Mouse (Mus musculus) urinary bladder, postnatal 10 days (tissue): ENCODE measurements around the gene Tbc1d12.

Source experiments
- DNase-seq: peaks from one replicate; pipeline ENCODE4 v3.0.0; 2022; ENCODE audit warnings: low spot score

The Tbc1d12 gene

DNA sequence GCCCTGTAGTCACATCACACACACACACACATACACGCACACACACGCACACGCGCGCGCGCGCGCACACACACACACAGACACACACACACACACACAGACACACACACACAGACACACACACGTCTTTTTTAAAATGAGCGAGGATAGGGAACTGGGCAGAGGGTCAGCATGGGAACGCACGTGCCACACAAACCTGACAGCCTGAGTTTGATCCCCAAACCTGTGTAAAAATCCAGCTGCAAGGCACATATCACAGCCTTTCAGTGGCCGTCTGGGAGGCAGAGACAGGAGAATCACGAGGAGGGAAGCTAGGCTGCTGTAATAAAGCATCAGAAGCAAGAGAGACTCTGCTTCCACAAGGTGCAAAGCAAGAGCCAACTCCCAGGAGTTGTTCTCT is 78.5 kb downstream of the Tbc1d12 start:
- DNase-seq: no peak

DNA sequence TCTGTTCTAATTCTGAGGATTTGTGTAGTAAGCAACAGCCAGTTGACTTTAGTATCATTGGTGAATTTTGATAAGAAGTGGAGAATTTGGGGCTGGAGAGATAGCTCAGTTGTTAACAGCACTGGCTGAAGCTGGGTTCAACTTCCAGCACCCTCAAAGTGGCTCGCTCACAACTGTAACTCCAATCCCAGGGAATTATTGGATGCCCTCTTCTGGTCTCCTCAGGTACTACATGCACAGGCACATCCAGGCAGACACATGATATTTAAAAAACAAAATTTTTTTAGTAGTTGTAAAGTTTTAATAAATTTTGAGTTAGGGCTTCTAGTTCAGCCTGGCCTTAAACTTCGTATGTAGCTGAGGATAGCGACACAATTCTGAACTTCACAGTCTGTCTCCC is 79.3 kb downstream of the Tbc1d12 start:
- DNase-seq: no peak

DNA sequence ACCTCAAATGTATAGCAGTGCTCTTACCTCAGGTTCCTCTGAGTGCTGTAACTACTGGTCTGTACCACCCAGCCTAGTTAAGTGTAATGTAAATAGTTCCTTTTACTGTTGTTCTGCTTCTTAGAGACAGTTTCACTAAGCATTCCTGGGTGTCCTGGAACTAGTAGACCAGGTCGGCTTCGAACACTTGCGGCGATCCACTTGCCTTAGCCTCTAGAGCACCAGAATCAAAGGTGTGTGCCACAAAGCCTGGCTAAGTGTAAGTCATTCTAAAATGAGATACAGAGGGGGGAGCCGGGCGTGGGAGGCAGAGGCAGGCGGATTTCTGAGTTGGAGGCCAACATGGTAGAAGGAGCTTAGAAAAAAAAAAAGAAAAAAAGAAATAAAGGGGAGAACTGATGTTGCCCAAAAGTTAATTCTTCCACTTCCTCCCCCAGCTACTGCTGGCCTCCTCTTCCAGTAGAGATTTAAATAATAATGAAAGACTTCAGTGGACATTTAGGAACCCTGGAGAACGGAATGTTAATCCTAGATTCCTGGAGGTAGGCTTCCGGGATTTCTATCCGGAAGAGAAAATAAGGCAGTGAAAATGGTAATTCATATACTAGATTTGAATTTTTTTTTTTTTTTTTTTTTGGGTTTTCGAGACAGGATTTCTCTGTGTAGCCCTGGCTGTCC is 92.2 kb downstream of the Tbc1d12 start:
- no peak for DNase-seq

DNA sequence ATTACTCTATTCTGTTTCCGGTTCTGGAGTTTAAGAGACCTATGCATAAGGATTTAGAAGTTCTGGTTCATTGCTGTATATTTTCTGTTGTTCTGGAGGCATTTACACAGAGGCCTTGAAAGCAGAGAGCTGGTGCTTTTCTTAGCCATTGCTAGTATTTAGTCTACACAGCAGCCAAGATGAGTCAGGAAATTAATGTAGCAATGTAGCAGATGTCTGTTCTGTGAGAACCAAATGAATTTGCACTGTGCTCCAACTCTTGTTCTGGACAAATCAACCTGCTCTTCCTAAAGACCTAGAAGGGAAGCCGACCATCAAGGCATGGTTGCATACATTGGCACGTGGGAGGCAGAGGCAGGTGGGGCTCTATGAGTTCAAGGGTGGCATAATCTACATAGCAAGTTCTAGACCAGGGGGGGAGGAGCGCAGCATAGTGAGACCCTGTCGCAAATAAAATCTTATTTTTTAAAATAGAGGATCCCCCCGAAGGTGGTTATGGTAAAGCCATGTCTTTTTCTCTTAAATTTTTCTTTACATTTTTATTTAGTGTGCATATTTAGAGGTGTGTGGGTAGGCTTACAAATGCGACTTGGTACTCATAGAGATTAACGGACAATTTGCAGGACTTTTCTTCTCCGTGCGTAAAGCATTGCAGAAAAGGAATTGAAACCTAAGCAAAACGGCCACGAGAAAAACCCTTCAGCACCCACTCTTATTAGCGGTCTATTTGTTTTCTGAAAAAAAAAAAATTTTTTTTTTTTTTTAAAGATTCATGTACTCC is 93.3 kb downstream of the Tbc1d12 start:
- no peak for DNase-seq

DNA sequence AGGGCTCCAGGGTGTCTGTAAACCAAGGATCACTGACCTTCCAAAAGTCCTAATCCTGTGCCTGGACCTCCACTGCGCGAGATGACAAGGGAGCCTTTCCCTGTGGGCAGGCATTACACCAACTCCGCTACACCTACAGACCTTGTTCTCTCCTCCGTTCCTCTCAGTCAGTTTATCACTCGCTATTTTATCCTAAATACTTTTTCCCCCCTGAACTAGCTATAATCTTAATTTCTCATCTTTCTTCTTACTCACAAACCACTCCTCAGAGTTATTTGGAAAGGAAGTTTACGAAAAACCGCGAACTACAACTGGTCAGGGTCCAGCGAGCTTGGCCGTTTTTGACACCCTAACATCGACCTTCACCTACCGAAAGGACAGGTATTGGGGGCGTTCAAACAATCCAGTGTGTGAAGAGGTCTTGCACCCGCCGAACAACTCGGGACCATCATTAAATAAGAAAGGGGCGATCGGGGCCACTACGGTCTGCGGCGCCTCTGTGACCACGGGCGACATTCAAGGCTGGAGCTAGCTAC is 93.9 kb downstream of the Tbc1d12 start:
- no peak for DNase-seq

DNA sequence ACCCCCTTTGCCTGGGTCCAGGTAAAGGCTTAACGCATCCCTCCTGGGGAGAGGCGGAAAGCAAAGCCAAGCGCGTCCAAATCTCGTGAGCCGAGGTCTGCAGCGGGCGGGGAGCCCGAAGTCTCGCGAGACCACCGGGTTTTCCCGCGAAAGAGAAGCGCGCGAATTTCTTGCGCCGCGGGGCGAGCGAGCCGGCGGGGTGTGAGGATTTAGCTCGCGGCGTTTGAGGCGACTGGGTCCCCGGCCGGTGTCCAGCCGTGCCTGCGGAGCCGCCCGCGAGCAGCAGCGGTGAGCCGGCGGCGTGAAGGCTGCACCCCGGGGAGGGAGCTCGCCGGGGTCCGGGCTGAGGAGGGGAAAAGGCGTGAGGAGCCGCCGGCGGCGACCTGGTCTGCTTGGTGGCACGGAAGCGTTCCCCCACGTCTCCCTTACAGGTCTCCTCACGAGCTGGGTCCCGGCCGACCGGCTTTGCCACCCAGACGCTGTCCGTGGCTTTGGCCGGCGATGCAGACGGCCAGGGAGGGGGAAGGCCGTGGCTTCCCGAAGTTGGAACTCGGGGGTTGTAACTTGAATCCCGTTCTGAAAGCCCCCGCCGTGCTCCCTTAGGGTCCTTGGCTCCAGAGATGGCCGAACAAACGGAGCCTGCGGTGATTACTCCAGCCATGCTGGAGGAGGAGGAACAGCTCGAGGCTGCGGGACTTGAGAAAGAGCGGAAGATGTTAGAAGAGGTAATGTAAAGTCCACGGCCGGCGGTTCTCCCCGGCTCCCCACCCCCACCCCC is 94.6 kb downstream of the Tbc1d12 start, which contains the start of gene Hells:
TSS of gene Hells (plus strand) at position 128 of the 778 bp plus-strand sequence.
- peak; percentile 66 for DNase-seq

DNA sequence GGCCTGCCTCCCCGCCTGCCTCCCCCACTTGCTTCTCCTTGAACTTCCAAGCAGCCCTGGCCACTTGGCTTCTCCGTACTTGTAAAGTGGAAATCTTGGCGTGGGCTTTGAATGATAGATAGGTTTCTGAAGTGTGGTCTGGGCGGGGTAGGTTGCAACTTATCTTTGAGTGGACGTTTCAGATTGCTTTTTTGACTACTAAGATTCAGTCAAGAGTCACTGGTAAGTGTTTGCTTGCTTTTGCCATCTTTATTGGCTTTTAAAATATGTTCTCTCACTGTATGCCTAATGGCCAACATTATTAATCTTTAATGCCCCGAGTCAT is 95.1 kb downstream of the Tbc1d12 start:
- no peak for DNase-seq

DNA sequence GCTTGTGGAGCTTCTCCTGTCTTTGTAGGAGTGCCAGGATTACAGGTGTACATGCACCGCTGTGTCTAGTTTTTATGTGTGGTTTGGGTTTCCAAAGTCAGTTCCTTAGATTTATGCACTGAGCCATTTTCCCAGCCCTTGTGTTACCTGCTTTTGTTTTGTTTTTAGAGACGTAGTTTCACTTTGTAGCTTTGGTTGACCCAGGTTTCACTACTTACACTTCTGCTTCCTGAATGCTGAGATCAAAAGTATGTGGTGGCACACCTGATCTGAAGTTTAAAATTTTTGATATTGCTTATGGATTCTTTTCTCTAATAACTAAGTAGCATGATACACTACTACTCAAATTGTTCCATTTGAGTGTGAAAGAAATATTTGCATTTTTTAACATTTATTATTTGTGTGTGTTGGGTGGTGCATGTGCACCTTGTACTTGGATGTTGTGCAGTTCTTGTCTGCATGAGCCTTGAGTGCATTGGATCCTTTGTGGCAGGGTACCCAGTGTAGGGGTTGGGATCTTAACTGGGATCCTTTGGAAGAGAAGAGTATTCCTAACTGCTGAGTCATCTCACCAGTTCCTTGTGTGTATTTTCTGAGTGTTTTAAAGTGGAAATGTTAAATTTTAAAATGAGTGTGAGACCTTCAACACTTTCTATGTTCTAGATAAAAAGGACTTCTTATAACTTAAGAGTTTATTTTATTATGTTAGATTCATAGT is 108.4 kb downstream of the Tbc1d12 start:
- no peak for DNase-seq
